ENCODE assay signal across 11 mouse cellular contexts in genomic region chr11:101269577-101270116, GRCm38 (mm10). TPM values are rescaled to one million over a fixed set of nuclear protein-coding genes. Genes with fewer than 3 reads are reported as not detected.
DNase-seq lines count a peak whose midpoint lies in the region; ATAC-seq and TF ChIP-seq lines count a peak whose summit lies in the region.
"Had no signal": no experiment of that assay in that cellular context is flagged by ENCODE, and none has a peak within 500 bp of the region (broad histone marks: within the 10 kb centered on the region; RNA-seq: fewer than 3 reads in every experiment).

No protein-coding gene starts in this region.

- no peaks in the 10 kb centered on the region for H3K9me3 ChIP-seq in heart, embryonic 10.5 days
- H3K9me3 ChIP-seq in liver, postnatal 0 days (ENCODE audit: low read length), result no peaks in the 10 kb centered on the region
- H3K9me3 ChIP-seq: heart, embryonic 15.5 days had no signal

- H3K27me3 ChIP-seq in heart, embryonic 10.5 days (ENCODE audit: insufficient read depth, poor library complexity, severe bottlenecking), result peaks cover 24% of the 10 kb centered on the region
- peaks cover 16% of the 10 kb centered on the region for H3K27me3 ChIP-seq in liver, postnatal 0 days (ENCODE audit: insufficient read depth, low read length)

- DNase-seq in heart, embryonic 10.5 days (ENCODE audit: low spot score), result no peak
- no peak for DNase-seq in heart, adult 18-20 months
- peak; percentile 41 for DNase-seq in 416B (ENCODE audit: low read depth)
- DNase-seq in embryo, embryonic 11 days, result peak; percentile 37
- DNase-seq in liver, postnatal 0 days, result no peak
- no peak for DNase-seq in layer of hippocampus, postnatal 14 days (ENCODE audit: low spot score in 2 of 2)
- no peak for DNase-seq in thymus, postnatal 0 days (ENCODE audit: low spot score)
- DNase-seq in adrenal gland, postnatal 36 days, result no peak
- DNase-seq: adrenal gland, postnatal 10 days had no signal

- H3K36me3 ChIP-seq in heart, embryonic 10.5 days, result no peaks in the 10 kb centered on the region
- no peaks in the 10 kb centered on the region for H3K36me3 ChIP-seq in liver, postnatal 0 days (replicated peaks; ENCODE audit: insufficient read depth, low read length)
- H3K36me3 ChIP-seq: heart, embryonic 15.5 days had no signal

- peak overlapping the region; percentile 17; the same call in 1 of the 2 replicates for H3K27ac ChIP-seq in heart, embryonic 10.5 days
- no peak overlapping the region for H3K27ac ChIP-seq in liver, postnatal 0 days (ENCODE audit: low read depth)
- H3K27ac ChIP-seq: heart, embryonic 15.5 days had no signal

- H3K4me1 ChIP-seq in heart, embryonic 10.5 days, result peaks cover 29% of the 10 kb centered on the region
- H3K4me1 ChIP-seq in liver, postnatal 0 days (ENCODE audit: insufficient read depth), result peaks cover 8% of the 10 kb centered on the region; the same call in 1 of the 2 replicates

- WGBS in heart, embryonic 10.5 days, result 18% methylated on average over 10 of the region's 10 CpGs
- WGBS in liver, postnatal 0 days (ENCODE audit: insufficient replicate concordance), result 22% methylated on average over 10 of the region's 10 CpGs

- no peak for TF ChIP-seq EP300 in liver, postnatal 0 days (IDR thresholded peaks at IDR 0.05; ENCODE audit: low read depth)

- no peak for TF ChIP-seq CTCF in liver, postnatal 0 days (IDR thresholded peaks at IDR 0.05; ENCODE audit: low read depth)

- no peak overlapping the region for H3K9ac ChIP-seq in liver, postnatal 0 days (replicated peaks)
- H3K9ac ChIP-seq: heart, embryonic 15.5 days had no signal

- H3K4me3 ChIP-seq in heart, embryonic 10.5 days, result peak overlapping the region; percentile 37
- no peak overlapping the region for H3K4me3 ChIP-seq in liver, postnatal 0 days (ENCODE audit: low read depth, low read length)
- H3K4me3 ChIP-seq: heart, embryonic 15.5 days; myocyte had no signal

- H3K4me2 ChIP-seq in liver, postnatal 0 days (ENCODE audit: low read depth, low read length), result no peak overlapping the region
- H3K4me2 ChIP-seq: heart, embryonic 15.5 days had no signal

- peak; percentile 54 for ATAC-seq in liver, postnatal 0 days

RNA-seq across cellular contexts. Expression of gene Cntd1, which starts 9.2 kb away (rescaled TPM):
- 0.79 and 1.6 TPM in 2 replicates for polyA plus RNA-seq in heart, embryonic 10.5 days (2016; fragmentation: Nextera tagmentation; extraction: Ambion mirVana)
- under 1 TPM; 0.15 to 0.23 TPM for total RNA-seq in heart, adult 18-20 months (2021)
- polyA plus RNA-seq in liver, postnatal 0 days (2015; fragmentation: Nextera tagmentation; extraction: Ambion mirVana), result 0.19 and 0.29 TPM in 2 replicates
- under 1 TPM; 0.33 to 0.46 TPM for total RNA-seq in layer of hippocampus, postnatal 14 days (2021)
- 1.3 and 1.9 TPM in 2 replicates for polyA plus RNA-seq in thymus, postnatal 0 days (2015; fragmentation: Nextera tagmentation; extraction: Ambion mirVana)
- total RNA-seq in adrenal gland, postnatal 36 days (2021), result under 1 TPM; 0.23 to 0.26 TPM

RNA-seq across cellular contexts. Expression of gene Coa3, which starts 9.3 kb away (rescaled TPM):
- polyA plus RNA-seq in heart, embryonic 10.5 days (2016; fragmentation: Nextera tagmentation; extraction: Ambion mirVana), result 189 and 198 TPM in 2 replicates
- total RNA-seq in heart, adult 18-20 months (2021), result 100 to 1,000 TPM in 1 of 2 experiments, 10 to 100 TPM in 1; 98.3 to 108 TPM
- 79.9 and 86.6 TPM in 2 replicates for polyA plus RNA-seq in liver, postnatal 0 days (2015; fragmentation: Nextera tagmentation; extraction: Ambion mirVana)
- 10 to 100 TPM; 82.2 to 93.7 TPM for total RNA-seq in layer of hippocampus, postnatal 14 days (2021)
- 164 and 179 TPM in 2 replicates for polyA plus RNA-seq in thymus, postnatal 0 days (2015; fragmentation: Nextera tagmentation; extraction: Ambion mirVana)
- 10 to 100 TPM; 69.2 to 75.4 TPM for total RNA-seq in adrenal gland, postnatal 36 days (2021)

RNA-seq across cellular contexts. Expression of gene Wnk4, which starts 9.3 kb away (rescaled TPM):
- polyA plus RNA-seq in heart, embryonic 10.5 days (2016; fragmentation: Nextera tagmentation; extraction: Ambion mirVana), result 13.9 and 14.8 TPM in 2 replicates
- total RNA-seq in heart, adult 18-20 months (2021), result 10 to 100 TPM in 1 of 2 experiments, 1 to 10 TPM in 1; 9.4 to 12.9 TPM
- polyA plus RNA-seq in liver, postnatal 0 days (2015; fragmentation: Nextera tagmentation; extraction: Ambion mirVana), result 1.6 and 2.2 TPM in 2 replicates
- 1 to 10 TPM; 6.9 to 9.4 TPM for total RNA-seq in layer of hippocampus, postnatal 14 days (2021)
- 1.4 and 2.1 TPM in 2 replicates for polyA plus RNA-seq in thymus, postnatal 0 days (2015; fragmentation: Nextera tagmentation; extraction: Ambion mirVana)
- 1 to 10 TPM; 1.5 to 2.5 TPM for total RNA-seq in adrenal gland, postnatal 36 days (2021)

RNA-seq across cellular contexts. Expression of gene Vps25, which starts 16.1 kb away (rescaled TPM):
- polyA plus RNA-seq in heart, embryonic 10.5 days (2016; fragmentation: Nextera tagmentation; extraction: Ambion mirVana), result 130 and 137 TPM in 2 replicates
- 100 to 1,000 TPM in 1 of 2 experiments, 10 to 100 TPM in 1; 87.3 to 107 TPM for total RNA-seq in heart, adult 18-20 months (2021)
- polyA plus RNA-seq in liver, postnatal 0 days (2015; fragmentation: Nextera tagmentation; extraction: Ambion mirVana), result 75.9 and 81.1 TPM in 2 replicates
- 10 to 100 TPM; 72.3 to 80.9 TPM for total RNA-seq in layer of hippocampus, postnatal 14 days (2021)
- 132 and 149 TPM in 2 replicates for polyA plus RNA-seq in thymus, postnatal 0 days (2015; fragmentation: Nextera tagmentation; extraction: Ambion mirVana)
- 100 to 1,000 TPM in 1 of 2 experiments, 10 to 100 TPM in 1; 90.6 to 121 TPM for total RNA-seq in adrenal gland, postnatal 36 days (2021)

RNA-seq across cellular contexts. Expression of gene Ramp2, which starts 23.8 kb away (rescaled TPM):
- polyA plus RNA-seq in heart, embryonic 10.5 days (2016; fragmentation: Nextera tagmentation; extraction: Ambion mirVana), result 166 and 202 TPM in 2 replicates
- 100 to 1,000 TPM in 1 of 2 experiments, 10 to 100 TPM in 1; 74.7 to 100 TPM for total RNA-seq in heart, adult 18-20 months (2021)
- 34.8 and 38.4 TPM in 2 replicates for polyA plus RNA-seq in liver, postnatal 0 days (2015; fragmentation: Nextera tagmentation; extraction: Ambion mirVana)
- 10 to 100 TPM; 74.0 to 75.7 TPM for total RNA-seq in layer of hippocampus, postnatal 14 days (2021)
- polyA plus RNA-seq in thymus, postnatal 0 days (2015; fragmentation: Nextera tagmentation; extraction: Ambion mirVana), result 29.6 and 30.8 TPM in 2 replicates
- 10 to 100 TPM; 39.5 to 61.8 TPM for total RNA-seq in adrenal gland, postnatal 36 days (2021)

Comparison
In these comparisons a context has a peak if more than half of its experiments do, and no peak if none do; other contexts are left out.
1. DNase-seq: peak in 416B (single experiment) and embryo, embryonic 11 days (single experiment); none in heart, embryonic 10.5 days (single experiment), heart, adult 18-20 months (0 of 2), liver, postnatal 0 days (single experiment), layer of hippocampus, postnatal 14 days (0 of 2), thymus, postnatal 0 days (single experiment) and adrenal gland, postnatal 36 days (0 of 2).